Mouse (Mus musculus): Measurements from ENCODE around the gene Bax. TPM values are rescaled to one million over a fixed set of nuclear protein-coding genes. Genes with fewer than 3 reads are reported as not detected.

Gene Bax
- polyA plus RNA-seq, 1 experiment from 2014 or later = 272 TPM

DNA sequence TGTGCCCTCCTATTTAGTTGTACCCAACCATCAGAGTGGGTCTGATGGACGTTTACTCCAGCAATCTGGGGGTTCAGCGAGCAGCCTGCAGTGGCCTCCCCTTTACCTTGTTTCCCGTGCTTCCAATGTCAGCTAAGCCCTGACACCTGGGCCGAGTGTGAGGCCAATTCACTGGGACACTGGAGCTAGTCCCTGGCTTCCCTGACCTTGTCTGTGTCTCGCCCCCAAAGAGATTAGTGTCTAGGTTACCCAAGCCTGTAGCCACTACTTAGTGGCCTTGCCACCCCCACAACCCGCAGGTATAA is 46.1 kb downstream of the Bax start, which contains the start of gene Lhb:
Gene Lhb (plus strand): TSS at position 206 of the 305 bp plus-strand sequence.
- ATAC-seq = no peak
- no peak within 1 kb of the TSS for H3K9ac ChIP-seq
- no peak within 1 kb of the TSS for H3K4me3 ChIP-seq
- H3K27ac ChIP-seq = no peak within 1 kb of the TSS
- H3K36me3 ChIP-seq (ENCODE audit: poor library complexity, severe bottlenecking) = peaks cover 55% of the 10 kb centered on the region
- WGBS = 64% methylated on average over 6 of the region's 6 CpGs
- H3K4me2 ChIP-seq = no peak within 1 kb of the TSS
- H3K4me1 ChIP-seq = peaks cover 1% of the 10 kb centered on the region; the same call in 1 of the 2 replicates
- peaks cover 56% of the 10 kb centered on the region for H3K27me3 ChIP-seq
- H3K9me3 ChIP-seq (replicated peaks) = no peaks in the 10 kb centered on the region

DNA sequence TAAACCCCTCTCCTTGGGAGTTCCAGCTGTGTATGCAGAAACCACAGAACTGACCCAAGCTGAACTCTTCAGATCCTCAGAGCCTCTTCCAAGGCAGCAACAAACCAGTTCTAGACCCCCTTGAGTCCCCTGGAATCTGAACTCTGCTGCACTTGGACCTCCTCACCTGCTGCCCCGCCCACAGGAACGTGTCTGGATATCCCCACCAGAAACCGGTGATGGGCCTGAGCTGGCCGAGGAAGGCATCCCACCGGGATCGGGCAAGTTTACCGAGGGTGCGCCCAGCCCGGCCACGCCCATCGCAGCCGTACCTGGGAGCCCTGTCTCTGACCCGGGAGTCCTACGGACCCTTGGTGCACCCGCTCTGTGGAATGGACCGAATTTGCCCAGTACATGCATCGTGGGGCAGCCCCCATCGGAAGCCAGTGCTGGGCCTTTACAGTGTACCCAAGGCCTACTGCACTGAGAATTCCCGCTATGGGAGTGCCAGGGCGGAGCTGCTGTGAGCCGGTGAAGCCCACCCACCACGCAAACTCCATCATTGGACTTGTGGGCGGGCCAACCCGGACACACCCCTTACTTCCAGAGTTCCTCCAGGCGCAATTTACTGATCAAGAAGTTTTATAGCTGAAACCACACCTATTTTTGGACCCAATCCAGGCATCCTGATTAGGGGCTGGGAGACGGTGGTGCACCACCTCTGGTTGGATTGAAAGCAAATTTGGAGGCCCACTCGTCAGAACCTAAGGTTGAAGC is 46.7 kb downstream of the Bax start:
- WGBS = 15% methylated on average over 27 of the region's 27 CpGs
- H3K4me2 ChIP-seq = no peak overlapping the region
- H3K4me3 ChIP-seq = no peak overlapping the region
- H3K27me3 ChIP-seq = peaks cover 61% of the 10 kb centered on the region
- H3K9me3 ChIP-seq (replicated peaks) = no peaks in the 10 kb centered on the region
- no peak for ATAC-seq
- H3K27ac ChIP-seq = no peak overlapping the region
- H3K9ac ChIP-seq = no peak overlapping the region
- peaks cover 3% of the 10 kb centered on the region; the same call in 1 of the 2 replicates for H3K4me1 ChIP-seq
- H3K36me3 ChIP-seq (ENCODE audit: poor library complexity, severe bottlenecking) = peaks cover 49% of the 10 kb centered on the region

DNA sequence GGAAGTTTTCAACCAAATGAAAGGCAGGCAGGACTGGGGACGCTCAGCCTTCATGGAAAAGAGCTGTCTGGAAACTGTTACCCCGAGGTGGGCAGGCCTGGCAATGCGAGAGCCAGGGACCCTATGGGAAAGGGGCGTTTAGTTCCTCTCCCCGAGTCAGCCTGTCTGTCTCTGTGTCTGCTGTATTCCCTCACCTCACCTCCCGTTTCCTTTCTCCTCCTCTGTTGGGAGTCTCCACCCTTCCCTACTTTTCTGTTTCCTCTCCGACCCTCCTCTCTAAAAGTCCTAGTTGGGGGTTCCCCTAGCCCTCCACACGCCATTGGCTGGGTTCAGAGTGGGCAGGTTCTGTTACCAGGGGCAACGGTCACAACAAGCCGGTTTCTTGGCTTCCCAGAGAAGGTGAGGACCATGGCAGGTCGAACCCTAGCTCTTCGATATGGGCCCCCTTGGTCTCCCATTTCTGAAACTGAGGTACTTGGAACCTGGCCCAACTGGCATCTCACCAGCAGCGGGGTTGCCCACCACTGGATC is 48.7 kb downstream of the Bax start:
- no peak for ATAC-seq
- 12% methylated on average over 13 of the region's 13 CpGs for whole genome bisulfite sequencing

DNA sequence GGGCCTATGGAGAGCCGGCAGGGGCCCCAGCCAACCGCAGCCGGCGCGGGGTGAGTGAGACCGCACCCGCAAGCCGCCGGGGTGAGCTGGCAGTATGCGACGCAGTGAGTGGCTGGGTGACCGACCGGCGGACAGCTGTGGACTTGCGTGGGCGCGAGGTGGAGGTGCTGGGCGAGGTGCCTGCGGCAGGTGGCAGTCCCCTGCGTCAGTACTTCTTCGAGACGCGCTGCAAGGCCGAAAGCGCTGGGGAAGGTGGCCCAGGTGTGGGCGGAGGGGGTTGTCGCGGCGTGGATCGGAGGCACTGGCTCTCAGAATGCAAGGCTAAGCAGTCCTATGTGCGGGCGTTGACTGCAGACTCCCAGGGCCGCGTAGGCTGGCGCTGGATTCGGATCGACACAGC is 51.1 kb downstream of the Bax start:
- Histone ChIP-seq H3K4me2 (no peak overlapping the region), H3K27me3 (peaks cover 99% of the 10 kb centered on the region), H3K9ac (no peak overlapping the region), H3K36me3 (ENCODE audit: poor library complexity, severe bottlenecking) (peaks cover 5% of the 10 kb centered on the region), H3K4me3 (0 out of 2 replicates have a peak overlapping the region, but pooled peaks have one; percentile 1), H3K4me1 (peaks cover 18% of the 10 kb centered on the region), H3K9me3 (replicated peaks) (no peaks in the 10 kb centered on the region), H3K27ac (no peak overlapping the region)
- 11% methylated on average over 33 of the region's 37 CpGs for WGBS
- no peak for ATAC-seq

More for the DNA sequence above, 48.7 kb downstream of the Bax start:
- H3K9me3 ChIP-seq (replicated peaks) = no peaks in the 10 kb centered on the region
- H3K27me3 ChIP-seq = peaks cover 81% of the 10 kb centered on the region
- H3K4me3 ChIP-seq = no peak overlapping the region
- peaks cover 16% of the 10 kb centered on the region for H3K4me1 ChIP-seq
- no peak overlapping the region for H3K4me2 ChIP-seq
- H3K9ac ChIP-seq = no peak overlapping the region
- no peak overlapping the region for H3K27ac ChIP-seq
- H3K36me3 ChIP-seq (ENCODE audit: poor library complexity, severe bottlenecking) = peaks cover 29% of the 10 kb centered on the region

DNA sequence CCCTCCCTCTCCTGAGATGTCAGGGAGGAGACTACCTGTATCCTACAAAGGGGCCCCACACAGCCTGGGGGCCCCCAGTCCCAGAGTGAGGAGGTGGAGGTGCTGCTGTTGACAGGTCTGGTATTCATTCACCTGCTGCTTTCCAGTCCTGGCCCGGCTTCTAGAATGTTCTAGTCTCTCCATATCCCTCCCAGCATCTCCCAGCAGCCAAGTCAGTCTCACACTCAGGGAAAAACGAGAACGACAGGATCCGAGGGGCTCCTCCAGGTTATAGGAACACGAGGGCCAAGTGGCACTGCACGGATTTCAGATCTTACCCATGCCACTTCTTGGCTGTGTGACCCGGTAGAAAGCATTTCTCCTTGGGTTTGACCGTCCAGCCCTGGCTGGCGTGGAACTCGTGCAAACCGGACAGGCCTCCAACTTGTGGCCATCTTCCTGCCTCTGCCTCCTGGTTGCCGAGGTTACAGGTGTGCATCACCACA is 51.9 kb downstream of the Bax start:
- Histone ChIP-seq H3K27me3 (peaks cover 99% of the 10 kb centered on the region), H3K36me3 (ENCODE audit: poor library complexity, severe bottlenecking) (no peaks in the 10 kb centered on the region), H3K9me3 (replicated peaks) (no peaks in the 10 kb centered on the region), H3K4me2 (no peak overlapping the region), H3K4me3 (no peak overlapping the region), H3K4me1 (peaks cover 18% of the 10 kb centered on the region), H3K9ac (no peak overlapping the region), H3K27ac (no peak overlapping the region)
- no peak for ATAC-seq
- 48% methylated on average over 12 of the region's 12 CpGs for WGBS

DNA sequence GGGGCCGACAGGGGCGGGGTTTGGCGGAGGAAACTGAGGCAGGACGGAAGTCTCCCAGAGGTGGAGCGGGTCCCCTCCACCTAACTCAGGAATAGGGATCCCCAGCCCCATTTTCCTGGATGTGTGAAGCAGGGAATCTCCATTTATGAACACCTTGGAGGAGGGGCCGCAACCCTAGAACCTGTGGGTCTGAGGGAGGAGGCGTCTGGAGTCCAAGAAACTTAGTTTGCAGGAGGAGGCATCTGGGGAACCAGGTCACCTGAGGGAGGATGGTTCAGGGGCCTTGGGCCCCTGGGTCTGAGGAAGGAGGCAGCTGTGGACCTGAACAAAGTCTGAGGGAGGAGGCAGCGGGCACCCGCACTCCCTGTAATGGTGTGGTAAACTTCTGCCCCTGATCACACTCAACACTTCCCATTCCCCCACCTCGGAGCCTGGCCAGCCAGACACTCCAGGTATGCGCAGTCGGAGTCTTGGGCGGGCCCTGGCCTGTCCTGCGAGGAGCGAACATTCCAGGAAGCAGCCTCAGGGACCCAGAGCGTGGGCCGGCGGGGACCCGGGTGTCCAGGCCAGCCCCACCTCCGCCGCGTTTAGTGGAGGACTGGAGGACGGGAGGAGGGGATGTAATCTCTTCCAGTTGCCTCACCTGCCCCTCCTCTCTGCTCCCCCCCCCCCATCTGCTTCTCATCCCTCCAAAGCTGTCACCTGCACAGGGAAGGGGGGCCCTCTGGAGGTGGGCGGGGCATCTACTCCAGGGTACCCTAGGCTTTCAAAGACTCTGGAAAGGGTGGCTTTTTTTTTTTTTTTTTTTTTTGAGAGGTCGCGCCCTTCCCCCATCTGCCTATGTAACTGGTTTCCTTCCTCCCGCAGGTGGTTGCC is 52.6 kb downstream of the Bax start:
- ATAC-seq = peak; percentile 16; the same call in 1 of the 2 replicates
- H3K27ac ChIP-seq = no peak overlapping the region
- peaks cover 18% of the 10 kb centered on the region for H3K4me1 ChIP-seq
- H3K27me3 ChIP-seq = peaks cover 99% of the 10 kb centered on the region
- H3K4me3 ChIP-seq = peak overlapping the region; percentile 45
- H3K4me2 ChIP-seq = peak overlapping the region; percentile 67
- WGBS = under 1% methylated on average over 26 of the region's 27 CpGs
- H3K9me3 ChIP-seq (replicated peaks) = no peaks in the 10 kb centered on the region
- H3K36me3 ChIP-seq (ENCODE audit: poor library complexity, severe bottlenecking) = no peaks in the 10 kb centered on the region
- H3K9ac ChIP-seq = peak overlapping the region; percentile 50

DNA sequence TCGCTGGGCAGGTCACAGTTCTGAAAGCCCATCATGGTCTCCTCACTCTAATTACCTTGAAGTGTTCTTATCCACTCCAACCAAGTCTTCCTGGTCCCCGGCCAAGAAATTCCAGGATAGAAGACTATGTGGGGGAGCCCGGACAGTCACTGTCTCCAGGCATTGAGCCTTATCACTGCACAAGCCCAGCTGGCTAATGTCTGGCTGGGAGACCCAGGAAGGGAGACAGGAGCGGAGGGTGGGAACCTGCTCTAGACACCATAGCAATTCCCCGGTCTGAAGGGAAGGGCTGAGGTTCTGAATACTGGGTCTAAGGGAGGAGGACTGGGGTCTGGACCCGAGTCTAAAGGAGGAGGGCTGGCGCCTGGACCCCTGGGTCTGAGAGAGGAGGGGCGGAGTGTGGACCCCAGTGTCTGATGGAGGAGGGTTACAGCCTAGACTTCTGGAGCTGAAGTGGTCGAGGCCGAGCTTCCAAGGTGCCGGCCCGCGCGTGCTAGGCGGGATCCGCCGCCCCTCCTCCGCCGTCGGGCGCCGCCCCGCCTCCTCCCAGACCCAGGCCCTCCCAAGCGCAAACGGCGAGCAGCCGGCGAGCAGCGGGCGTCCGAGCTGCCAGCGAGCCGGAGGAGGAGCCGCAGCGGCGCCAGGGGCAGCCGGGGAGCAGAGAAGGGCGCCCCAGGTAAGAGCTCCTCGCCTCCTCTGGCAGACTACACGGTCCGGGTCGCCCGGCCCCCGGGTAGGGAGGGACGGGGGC is 53.4 kb downstream of the Bax start, which contains the start of gene Ntf5:
Gene Ntf5 (plus strand): TSS at position 583 of the 751 bp plus-strand sequence.
- 3% methylated on average over 29 of the region's 45 CpGs for WGBS
- Histone ChIP-seq H3K27me3 (peaks cover 99% of the 10 kb centered on the region), H3K9me3 (replicated peaks) (no peaks in the 10 kb centered on the region), H3K4me3 (peak within 1 kb of the TSS; percentile 45), H3K4me1 (peaks cover 18% of the 10 kb centered on the region), H3K27ac (no peak within 1 kb of the TSS), H3K36me3 (ENCODE audit: poor library complexity, severe bottlenecking) (no peaks in the 10 kb centered on the region), H3K4me2 (peak within 1 kb of the TSS; percentile 67), H3K9ac (peak within 1 kb of the TSS; percentile 50)
- peak; percentile 57 for ATAC-seq

DNA sequence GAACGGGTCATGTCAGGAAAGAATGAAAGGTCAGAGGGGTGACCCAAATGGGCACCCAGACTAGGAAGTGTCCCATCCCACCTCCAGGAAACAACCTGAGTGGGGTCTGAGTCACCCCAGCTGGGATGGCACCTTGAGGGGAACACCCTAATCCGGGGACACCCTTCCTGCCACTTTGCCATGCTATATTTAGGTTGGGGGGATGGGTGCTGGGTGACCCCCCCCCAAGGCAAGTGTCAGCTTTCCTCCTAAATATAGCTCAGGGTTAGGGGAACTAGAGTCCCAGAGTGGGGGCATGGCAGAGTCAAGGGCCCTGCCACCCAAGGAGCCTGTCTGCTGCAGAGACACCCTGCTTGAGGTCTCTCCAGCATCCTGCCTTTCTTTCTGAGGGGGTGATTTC is 54.3 kb downstream of the Bax start:
- H3K27me3 ChIP-seq = peaks cover 99% of the 10 kb centered on the region
- ATAC-seq = no peak
- peaks cover 18% of the 10 kb centered on the region for H3K4me1 ChIP-seq
- no peak overlapping the region for H3K9ac ChIP-seq
- no peak overlapping the region for H3K4me3 ChIP-seq
- 71% methylated on average over 2 of the region's 2 CpGs for WGBS
- H3K36me3 ChIP-seq (ENCODE audit: poor library complexity, severe bottlenecking) = no peaks in the 10 kb centered on the region
- H3K27ac ChIP-seq = no peak overlapping the region
- H3K4me2 ChIP-seq = no peak overlapping the region
- H3K9me3 ChIP-seq (replicated peaks) = no peaks in the 10 kb centered on the region

Small RNAs within 50 kb of the gene (microRNA-seq; reads per million reads assigned to microRNA genes)
- 0.80 reads per million for gene Gm22133

Other genes with a start within 250 kb of the Bax start
- gene Cd37, start 227.8 kb downstream of the Bax start, polyA plus RNA-seq (2015; fragmentation: Nextera tagmentation; extraction: Ambion mirVana) = 0.96 and 1.3 TPM in 2 replicates
- 0.11 and 0.23 TPM in 2 replicates for gene Slc6a16, start 225.8 kb downstream of the Bax start, polyA plus RNA-seq (2015; fragmentation: Nextera tagmentation; extraction: Ambion mirVana)
- gene Slc6a21, start 189.4 kb downstream of the Bax start, polyA plus RNA-seq (2015; fragmentation: Nextera tagmentation; extraction: Ambion mirVana) = not detected in 2 replicates
- 5.0 and 6.4 TPM in 2 replicates for gene Trpm4, start 133.1 kb downstream of the Bax start, polyA plus RNA-seq (2015; fragmentation: Nextera tagmentation; extraction: Ambion mirVana)
- gene Hrc, start 131.6 kb downstream of the Bax start, polyA plus RNA-seq (2015; fragmentation: Nextera tagmentation; extraction: Ambion mirVana) = 0.06 TPM in 1 of 2 replicates, not detected in the other
- gene Ppfia3, start 99.9 kb downstream of the Bax start, polyA plus RNA-seq (2015; fragmentation: Nextera tagmentation; extraction: Ambion mirVana) = 12.0 and 12.7 TPM in 2 replicates
- gene Lin7b, start 96.3 kb downstream of the Bax start, polyA plus RNA-seq (2015; fragmentation: Nextera tagmentation; extraction: Ambion mirVana) = 2.9 and 4.5 TPM in 2 replicates
- gene Snrnp70, start 71.2 kb downstream of the Bax start, polyA plus RNA-seq (2015; fragmentation: Nextera tagmentation; extraction: Ambion mirVana) = 250 and 254 TPM in 2 replicates
- gene Kcna7, start 61.2 kb downstream of the Bax start, polyA plus RNA-seq (2015; fragmentation: Nextera tagmentation; extraction: Ambion mirVana) = not detected in 2 replicates
- gene Ntf5, start 53.2 kb downstream of the Bax start, polyA plus RNA-seq (2015; fragmentation: Nextera tagmentation; extraction: Ambion mirVana) = not detected in 2 replicates
- gene Lhb, start 46.1 kb downstream of the Bax start, polyA plus RNA-seq (2015; fragmentation: Nextera tagmentation; extraction: Ambion mirVana) = 0.44 and 1.1 TPM in 2 replicates
- gene Gys1, start 32.1 kb downstream of the Bax start, polyA plus RNA-seq (2015; fragmentation: Nextera tagmentation; extraction: Ambion mirVana) = 20.9 and 23.0 TPM in 2 replicates
- gene Ruvbl2, start 28.8 kb downstream of the Bax start, polyA plus RNA-seq (2015; fragmentation: Nextera tagmentation; extraction: Ambion mirVana) = 153 and 173 TPM in 2 replicates
- gene Ftl1, start 7.0 kb downstream of the Bax start, polyA plus RNA-seq (2015; fragmentation: Nextera tagmentation; extraction: Ambion mirVana) = 6,730 and 6,791 TPM in 2 replicates
- gene Tulp2, start 15.0 kb upstream of the Bax start, polyA plus RNA-seq (2015; fragmentation: Nextera tagmentation; extraction: Ambion mirVana) = 0.11 and 0.22 TPM in 2 replicates
- 0.26 TPM in 1 of 2 replicates, not detected in the other for gene Gm45808, start 19.9 kb upstream of the Bax start, polyA plus RNA-seq (2015; fragmentation: Nextera tagmentation; extraction: Ambion mirVana)
- gene Dhdh, start 21.9 kb upstream of the Bax start, polyA plus RNA-seq (2015; fragmentation: Nextera tagmentation; extraction: Ambion mirVana) = 2.7 and 3.1 TPM in 2 replicates
- 73.2 and 85.4 TPM in 2 replicates for gene Nucb1, start 43.5 kb upstream of the Bax start, polyA plus RNA-seq (2015; fragmentation: Nextera tagmentation; extraction: Ambion mirVana)
- 13.5 and 15.3 TPM in 2 replicates for gene Ppp1r15a, start 59.4 kb upstream of the Bax start, polyA plus RNA-seq (2015; fragmentation: Nextera tagmentation; extraction: Ambion mirVana)
- gene Plekha4, start 59.4 kb upstream of the Bax start, polyA plus RNA-seq (2015; fragmentation: Nextera tagmentation; extraction: Ambion mirVana) = 0.28 and 0.50 TPM in 2 replicates
- gene Hsd17b14, start 88.0 kb upstream of the Bax start, polyA plus RNA-seq (2015; fragmentation: Nextera tagmentation; extraction: Ambion mirVana) = 0.14 TPM in 1 of 2 replicates, not detected in the other
- gene Bcat2, start 103.3 kb upstream of the Bax start, polyA plus RNA-seq (2015; fragmentation: Nextera tagmentation; extraction: Ambion mirVana) = 18.9 and 23.7 TPM in 2 replicates
- 0.19 TPM in 1 of 2 replicates, not detected in the other for gene Fgf21, start 148.6 kb upstream of the Bax start, polyA plus RNA-seq (2015; fragmentation: Nextera tagmentation; extraction: Ambion mirVana)
- gene Fut1, start 150.4 kb upstream of the Bax start, polyA plus RNA-seq (2015; fragmentation: Nextera tagmentation; extraction: Ambion mirVana) = not detected in 2 replicates
- gene Izumo1, start 154.9 kb upstream of the Bax start, polyA plus RNA-seq (2015; fragmentation: Nextera tagmentation; extraction: Ambion mirVana) = 0.10 TPM in 1 of 2 replicates, not detected in the other
- 5.7 TPM in 2 replicates for gene Rasip1, start 160.6 kb upstream of the Bax start, polyA plus RNA-seq (2015; fragmentation: Nextera tagmentation; extraction: Ambion mirVana)
- gene Mamstr, start 173.1 kb upstream of the Bax start, polyA plus RNA-seq (2015; fragmentation: Nextera tagmentation; extraction: Ambion mirVana) = 1.8 and 3.8 TPM in 2 replicates
- gene Fut2, start 199.5 kb upstream of the Bax start, polyA plus RNA-seq (2015; fragmentation: Nextera tagmentation; extraction: Ambion mirVana) = 0.25 TPM in 1 of 2 replicates, not detected in the other
- 0.15 TPM in 1 of 2 replicates, not detected in the other for gene Ntn5, start 217.1 kb upstream of the Bax start, polyA plus RNA-seq (2015; fragmentation: Nextera tagmentation; extraction: Ambion mirVana)
- gene Sec1, start 227.5 kb upstream of the Bax start, polyA plus RNA-seq (2015; fragmentation: Nextera tagmentation; extraction: Ambion mirVana) = 0.16 and 0.17 TPM in 2 replicates
- 14.9 and 19.8 TPM in 2 replicates for gene Car11, start 232.9 kb upstream of the Bax start, polyA plus RNA-seq (2015; fragmentation: Nextera tagmentation; extraction: Ambion mirVana)
- gene Dbp, start 238.2 kb upstream of the Bax start, polyA plus RNA-seq (2015; fragmentation: Nextera tagmentation; extraction: Ambion mirVana) = 2.5 and 3.0 TPM in 2 replicates
- 808 and 823 TPM in 2 replicates for gene Rpl18, start 248.6 kb upstream of the Bax start, polyA plus RNA-seq (2015; fragmentation: Nextera tagmentation; extraction: Ambion mirVana)

All from forebrain, embryonic 13.5 days (tissue).